In the genomic region with DNA sequence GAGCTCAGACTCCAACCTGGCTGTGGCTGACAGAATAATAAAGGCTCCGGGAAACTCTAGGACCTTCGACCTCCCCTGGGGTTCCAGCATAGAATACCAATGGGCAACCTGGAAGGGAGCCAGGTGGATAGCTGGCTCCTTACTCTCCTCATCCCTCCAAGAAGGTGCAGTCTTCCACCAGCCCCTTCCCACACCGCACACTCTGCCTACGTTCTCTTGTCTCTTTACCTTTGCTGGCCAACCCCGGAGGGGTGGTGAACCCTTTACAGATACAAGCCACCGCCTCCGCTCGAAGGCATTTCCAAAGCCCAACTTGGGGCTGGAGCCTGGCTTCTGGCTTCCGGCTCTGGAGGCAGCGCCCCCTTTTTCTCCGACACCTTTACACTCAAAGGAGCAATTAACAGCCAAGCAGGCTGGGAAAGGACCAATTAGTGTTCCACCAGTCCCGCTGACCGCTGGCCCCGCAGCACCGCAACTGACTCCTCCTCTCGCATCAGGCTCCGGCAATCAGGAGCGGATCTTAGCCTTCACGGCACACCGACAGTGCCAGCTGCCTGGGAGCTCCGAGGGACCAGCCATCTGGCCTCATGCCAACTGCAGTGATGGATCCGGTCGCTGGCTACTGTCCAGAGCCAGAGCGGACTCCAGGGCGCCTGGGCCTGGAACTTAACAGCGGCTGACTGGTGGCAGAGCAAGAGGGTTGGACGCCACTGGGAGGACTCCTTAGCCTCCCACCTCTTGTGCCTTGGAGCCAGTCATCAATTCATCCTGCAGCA, we compare ENCODE assay signal across 8 mouse cellular contexts. TPM values are rescaled to one million over a fixed set of nuclear protein-coding genes. Genes with fewer than 3 reads are reported as not detected.
DNase-seq lines count a peak whose midpoint lies in the region; ATAC-seq and TF ChIP-seq lines count a peak whose summit lies in the region.

No protein-coding gene starts in this region.

- no peaks in the 10 kb centered on the region for H3K36me3 ChIP-seq in forebrain, postnatal 0 days (ENCODE audit: insufficient read depth)
- no peaks in the 10 kb centered on the region for H3K36me3 ChIP-seq in liver, embryonic 13.5 days
- H3K36me3 ChIP-seq in neural tube, embryonic 12.5 days, result no peaks in the 10 kb centered on the region

- ATAC-seq in forebrain, postnatal 0 days, result peak; percentile 92
- peak; percentile 34; the same call in 1 of the 2 replicates for ATAC-seq in liver, embryonic 13.5 days (ENCODE audit: low read depth)
- peak; percentile 88 for ATAC-seq in neural tube, embryonic 12.5 days (ENCODE audit: low FRiP score, low read depth)

- intact Hi-C loops in heart, postnatal 10 days (cut with DNase I), result no loop called here

- H3K27me3 ChIP-seq in forebrain, postnatal 0 days (ENCODE audit: insufficient read depth, low read length), result no peaks in the 10 kb centered on the region
- peaks cover 32% of the 10 kb centered on the region for H3K27me3 ChIP-seq in liver, embryonic 13.5 days
- H3K27me3 ChIP-seq in neural tube, embryonic 12.5 days (replicated peaks), result no peaks in the 10 kb centered on the region; the same call in 1 of the 2 replicates

- no peaks in the 10 kb centered on the region for H3K9me3 ChIP-seq in forebrain, postnatal 0 days (ENCODE audit: low read length)
- H3K9me3 ChIP-seq in liver, embryonic 13.5 days (replicated peaks), result no peaks in the 10 kb centered on the region
- no peaks in the 10 kb centered on the region for H3K9me3 ChIP-seq in neural tube, embryonic 12.5 days

- H3K9ac ChIP-seq in forebrain, postnatal 0 days, result peak overlapping the region; percentile 32; the same call in 1 of the 2 replicates
- H3K9ac ChIP-seq in liver, embryonic 13.5 days, result no peak overlapping the region
- H3K9ac ChIP-seq in neural tube, embryonic 12.5 days, result 0 out of 2 replicates have a peak overlapping the region, but pooled peaks have one; percentile 30

- H3K4me2 ChIP-seq in forebrain, postnatal 0 days (ENCODE audit: low read depth), result peak overlapping the region; percentile 59
- peak overlapping the region; percentile 49 for H3K4me2 ChIP-seq in liver, embryonic 13.5 days
- peak overlapping the region; percentile 58 for H3K4me2 ChIP-seq in neural tube, embryonic 12.5 days (replicated peaks)

- H3K4me1 ChIP-seq in forebrain, postnatal 0 days (ENCODE audit: insufficient read depth), result 0 out of 2 replicates have a peak, but pooled peaks cover 11% of the 10 kb centered on the region
- no peaks in the 10 kb centered on the region for H3K4me1 ChIP-seq in liver, embryonic 13.5 days (replicated peaks)
- H3K4me1 ChIP-seq in neural tube, embryonic 12.5 days, result peaks cover 13% of the 10 kb centered on the region

- DNase-seq in ES-CJ7 (ENCODE audit: low read depth, low spot score), result peak; percentile 62
- DNase-seq in cerebellum, adult 8-10 months, result peak; percentile 56
- DNase-seq in forebrain, postnatal 0 days, result peak; percentile 89
- peak; percentile 78 to 79 for DNase-seq in heart, postnatal 10 days
- DNase-seq in kidney, postnatal 36 days, result peak; percentile 92 to 94
- DNase-seq in liver, embryonic 13.5 days, result no peak
- peak; percentile 36 for DNase-seq in urinary bladder, postnatal 10 days (ENCODE audit: low spot score)

- no peak for TF ChIP-seq CTCF in forebrain, postnatal 0 days (IDR thresholded peaks at IDR 0.05; ENCODE audit: low read depth)

- H3K4me3 ChIP-seq in forebrain, postnatal 0 days (ENCODE audit: low read depth, low read length), result peak overlapping the region; percentile 27
- peak overlapping the region; percentile 26; the same call in 1 of the 2 replicates for H3K4me3 ChIP-seq in liver, embryonic 13.5 days (replicated peaks)
- H3K4me3 ChIP-seq in neural tube, embryonic 12.5 days, result peak overlapping the region; percentile 25

- H3K27ac ChIP-seq in forebrain, postnatal 0 days (ENCODE audit: low read depth, low read length), result peak overlapping the region; percentile 42; the same call in 1 of the 2 replicates
- H3K27ac ChIP-seq in liver, embryonic 13.5 days, result no peak overlapping the region
- H3K27ac ChIP-seq in neural tube, embryonic 12.5 days, result peak overlapping the region; percentile 28; the same call in 1 of the 2 replicates

- 2% methylated on average over 27 of the region's 27 CpGs for WGBS in forebrain, postnatal 0 days
- WGBS in liver, embryonic 13.5 days (ENCODE audit: insufficient replicate concordance), result 13% methylated on average over 27 of the region's 27 CpGs
- 1% methylated on average over 27 of the region's 27 CpGs for WGBS in neural tube, embryonic 12.5 days

RNA-seq across cellular contexts. Expression of gene Cbfb, which starts 17.7 kb away (rescaled TPM):
- 56.4 and 65.6 TPM in 2 replicates for total RNA-seq in forebrain, postnatal 0 days (2014; rRNA removed)
- polyA plus RNA-seq in forebrain, postnatal 0 days (2015; fragmentation: Nextera tagmentation; extraction: Ambion mirVana), result 23.5 and 29.9 TPM in 2 replicates
- 10 to 100 TPM; 32.4 to 37.0 TPM for total RNA-seq in heart, postnatal 10 days (2021)
- 8.9 and 11.5 TPM in 2 replicates for polyA plus RNA-seq in liver, embryonic 13.5 days (2015; fragmentation: Nextera tagmentation; extraction: Ambion mirVana)
- polyA plus RNA-seq in neural tube, embryonic 12.5 days (2016; fragmentation: Nextera tagmentation; extraction: Ambion mirVana), result 65.8 and 73.1 TPM in 2 replicates

RNA-seq across cellular contexts. Expression of gene Ces4a, which starts 21.2 kb away (rescaled TPM):
- total RNA-seq in forebrain, postnatal 0 days (2014; rRNA removed), result 0.10 TPM in 1 of 2 replicates, not detected in the other
- polyA plus RNA-seq in forebrain, postnatal 0 days (2015; fragmentation: Nextera tagmentation; extraction: Ambion mirVana), result 0.05 TPM in 1 of 2 replicates, not detected in the other
- not detected for total RNA-seq in heart, postnatal 10 days (2021)
- polyA plus RNA-seq in liver, embryonic 13.5 days (2015; fragmentation: Nextera tagmentation; extraction: Ambion mirVana), result not detected in 2 replicates
- not detected in 2 replicates for polyA plus RNA-seq in neural tube, embryonic 12.5 days (2016; fragmentation: Nextera tagmentation; extraction: Ambion mirVana)

Comparison
In these comparisons a context has a peak if more than half of its experiments do, and no peak if none do; other contexts are left out.
1. ATAC-seq: peak in every context shown above with its lines; median percentile 92 in forebrain, postnatal 0 days; 88 in neural tube, embryonic 12.5 days; 34 in liver, embryonic 13.5 days.